Mouse (Mus musculus): ENCODE measurements around the gene Abcf1. TPM values are rescaled to one million over a fixed set of nuclear protein-coding genes. Genes with fewer than 3 reads are reported as not detected.
"Not testable (repeated sequence)": the region's sequence is repeated elsewhere in the genome, so short reads cannot be mapped to it uniquely, and the experiment has no call there.

The Abcf1 gene
- polyA plus RNA-seq, 1 experiment, result 57.2 TPM

DNA sequence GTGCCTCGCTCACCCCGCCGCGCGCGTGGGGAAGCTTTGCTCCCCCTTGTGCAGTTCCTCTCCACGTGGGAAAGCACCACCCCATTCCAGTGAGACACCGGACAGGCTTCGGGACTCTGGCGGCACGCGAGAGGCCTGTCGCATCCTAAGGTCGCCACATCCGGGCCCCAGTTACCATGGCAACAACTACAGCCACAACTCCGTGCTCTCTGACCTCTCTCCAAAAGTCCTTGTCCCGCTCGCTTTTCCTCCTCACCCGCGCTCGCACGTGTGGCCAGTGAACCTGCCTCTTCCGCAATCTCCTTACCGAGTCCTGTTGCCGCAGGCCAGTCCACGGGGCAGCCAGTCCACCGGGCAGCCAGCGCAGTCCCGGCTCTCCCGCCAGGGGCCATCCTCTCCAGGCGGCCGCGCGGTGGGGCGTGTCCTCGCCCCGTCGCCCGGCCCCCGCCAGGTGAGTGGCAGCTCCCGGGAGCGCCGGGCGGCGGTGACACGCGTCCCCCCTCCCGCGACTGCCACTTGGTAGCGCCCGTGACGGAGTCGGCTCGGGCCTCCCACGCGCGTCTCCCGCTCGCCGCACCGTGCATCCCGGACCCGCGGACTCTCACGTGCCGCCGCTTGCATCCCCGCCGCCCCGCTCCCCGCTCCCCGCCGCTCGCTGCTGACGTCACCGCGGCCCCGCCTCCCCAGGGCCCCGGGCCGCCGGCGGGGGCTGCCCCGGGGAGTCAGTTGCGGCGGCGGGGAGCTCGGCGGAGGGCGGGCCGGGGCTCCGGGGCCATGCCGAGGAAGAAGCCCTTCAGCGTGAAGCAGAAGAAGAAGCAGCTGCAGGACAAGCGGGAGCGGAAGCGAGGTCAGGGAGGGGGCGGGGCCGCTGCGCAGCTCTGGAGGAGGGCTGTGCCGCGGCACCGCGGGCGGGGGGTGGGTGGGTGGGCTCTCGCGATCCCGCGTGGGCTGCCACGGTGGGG lies 10.1 kb upstream of the Abcf1 start, which contains the start of the genes Gnl1 and Prr3:
TSS of gene Gnl1 (plus strand) at position 451 of the 962 bp plus-strand sequence.
TSS of gene Prr3 (minus strand) at position 836 of the 962 bp plus-strand sequence.
- no peak for DNase-seq (ENCODE audit: low read depth)

GRCm38 (mm10) chr17:35978811-35979400 lies 9.3 kb upstream of the Abcf1 start:
- no peak for DNase-seq (ENCODE audit: low read depth)

- DNase-seq (ENCODE audit: low read depth), result no peak
Observed at GRCm38 (mm10) chr17:35972131-35972530, 2.6 kb upstream of the Abcf1 start.

- no peak for DNase-seq (ENCODE audit: low read depth)
Observed at GRCm38 (mm10) chr17:35967621-35968020, 1.9 kb downstream of the Abcf1 start.

GRCm38 (mm10) chr17:35963279-35963678 lies 6.3 kb downstream of the Abcf1 start:
- no peak for DNase-seq (ENCODE audit: low read depth)

DNA sequence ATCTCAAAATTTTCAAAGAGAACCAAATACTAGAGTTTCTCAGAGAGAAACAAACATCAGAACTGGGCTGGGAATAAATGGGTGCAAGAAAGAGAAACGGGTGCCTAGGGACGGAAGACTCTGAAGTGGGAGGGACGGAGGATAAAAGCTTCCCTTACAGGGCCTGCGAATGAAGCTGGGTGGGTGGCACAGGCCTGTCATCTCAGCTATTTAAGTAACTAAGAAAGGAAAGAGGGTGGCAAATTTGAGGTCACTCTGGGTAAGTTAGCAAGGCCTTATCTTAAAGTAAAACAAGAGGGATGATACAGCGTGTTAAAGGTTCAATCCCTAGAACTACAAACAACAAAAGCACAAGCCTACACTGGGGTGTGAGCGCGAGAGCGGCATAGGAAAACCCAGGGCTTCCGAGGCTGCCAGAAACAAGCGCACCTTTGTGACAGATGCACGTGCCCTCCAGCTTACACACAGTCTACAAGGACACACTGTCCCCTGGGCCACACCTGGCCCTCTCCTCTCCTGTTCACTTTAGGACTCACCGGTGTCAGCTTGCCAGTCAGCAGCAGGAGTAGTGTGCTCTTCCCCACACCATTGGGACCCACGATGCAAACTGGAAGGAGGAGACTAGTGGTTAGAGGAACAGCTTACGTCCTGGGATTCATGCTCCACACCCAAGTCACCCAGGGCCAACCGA lies 10.9 kb downstream of the Abcf1 start:
- DNase-seq (ENCODE audit: low read depth), result no peak

DNA sequence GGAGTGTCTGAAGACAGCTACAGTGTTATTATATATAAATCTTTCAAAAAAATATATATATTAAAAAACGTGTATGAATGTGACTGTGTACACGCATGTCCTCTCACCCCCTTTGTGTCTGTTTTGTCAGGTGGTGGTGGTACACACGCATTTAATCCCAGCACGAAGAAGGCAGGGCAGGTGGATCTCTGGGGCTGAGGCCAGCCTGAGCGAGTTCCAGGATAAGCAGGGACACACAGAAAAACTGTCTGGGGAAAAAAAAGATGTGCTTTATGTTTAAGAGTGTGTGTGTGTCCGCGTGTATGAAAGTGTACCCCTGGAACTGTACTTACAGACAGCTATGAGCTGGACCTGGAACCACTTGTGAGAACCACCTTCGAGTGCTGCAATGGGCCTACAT lies 14.9 kb downstream of the Abcf1 start:
- no peak for DNase-seq (ENCODE audit: low read depth)

GRCm38 (mm10) chr17:35952559-35952958 lies 17.0 kb downstream of the Abcf1 start:
- DNase-seq (ENCODE audit: low read depth), result not testable (repeated sequence)

GRCm38 (mm10) chr17:35950946-35951345 lies 18.6 kb downstream of the Abcf1 start:
- DNase-seq (ENCODE audit: low read depth), result not testable (repeated sequence)

DNA sequence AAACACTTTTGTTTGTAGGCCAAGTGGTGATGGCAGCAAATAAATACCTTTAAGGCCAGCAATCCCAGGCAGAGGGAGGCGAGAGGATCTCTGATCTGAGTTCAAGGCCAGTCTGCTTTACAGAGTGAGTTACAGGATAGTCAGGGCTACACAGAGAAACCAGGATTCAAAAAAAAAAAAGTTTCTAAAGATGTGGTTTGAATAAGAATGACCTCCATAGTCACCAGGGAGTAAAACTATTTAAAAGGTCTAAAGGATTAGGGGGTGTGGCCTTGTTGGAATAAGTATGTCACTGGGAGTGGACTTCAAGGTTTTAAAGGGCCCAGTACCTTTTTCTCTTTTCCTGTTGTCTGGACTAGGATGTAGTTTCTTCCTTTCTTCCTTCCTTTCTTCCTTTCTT lies 29.6 kb downstream of the Abcf1 start:
- DNase-seq (ENCODE audit: low read depth), result no peak

GRCm38 (mm10) chr17:35939108-35939507 lies 30.5 kb downstream of the Abcf1 start:
- DNase-seq (ENCODE audit: low read depth), result no peak

GRCm38 (mm10) chr17:35937700-35938348 lies 31.7 kb downstream of the Abcf1 start:
- DNase-seq (ENCODE audit: low read depth), result no peak

- not testable (repeated sequence) for DNase-seq (ENCODE audit: low read depth)
Observed at GRCm38 (mm10) chr17:35935763-35936162, 33.8 kb downstream of the Abcf1 start.

DNA sequence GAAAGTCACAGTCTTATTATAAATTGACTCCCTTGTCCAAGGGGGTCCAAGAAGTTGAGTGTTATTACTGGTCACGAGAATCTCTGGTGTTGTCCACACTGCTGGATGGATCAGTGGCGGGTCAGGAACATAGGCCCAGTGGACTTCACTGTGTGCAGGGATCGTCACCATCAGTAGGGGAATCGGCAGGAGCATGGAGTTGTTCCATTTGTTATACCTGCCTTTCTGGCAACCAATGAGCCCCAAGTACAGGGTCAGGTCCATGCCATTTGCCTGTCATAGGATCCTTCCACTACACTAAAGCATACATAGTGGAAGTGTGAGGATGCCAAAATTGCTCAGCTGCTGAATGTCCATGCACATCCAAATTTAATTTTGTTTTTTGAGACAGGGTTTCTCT lies 37.0 kb downstream of the Abcf1 start:
- DNase-seq (ENCODE audit: low read depth), result no peak

DNA sequence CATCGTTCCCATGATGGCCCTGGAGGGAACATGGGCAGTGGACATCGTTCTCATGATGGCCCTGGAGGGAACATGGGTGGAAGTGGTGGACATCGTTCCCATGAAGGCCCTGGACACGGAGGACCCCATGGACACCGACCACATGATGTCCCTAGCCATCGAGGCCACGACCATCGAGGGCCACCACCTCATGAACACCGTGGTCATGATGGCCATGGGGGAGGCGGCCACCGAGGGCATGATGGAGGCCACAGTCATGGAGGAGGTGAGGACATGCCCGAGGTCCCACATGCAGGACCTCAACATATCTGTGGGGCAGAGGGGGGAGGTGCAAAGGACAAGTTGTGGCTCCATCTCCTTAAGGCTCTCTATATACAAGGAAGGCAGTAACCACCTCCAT lies 38.9 kb downstream of the Abcf1 start:
- no peak for DNase-seq (ENCODE audit: low read depth)

DNA sequence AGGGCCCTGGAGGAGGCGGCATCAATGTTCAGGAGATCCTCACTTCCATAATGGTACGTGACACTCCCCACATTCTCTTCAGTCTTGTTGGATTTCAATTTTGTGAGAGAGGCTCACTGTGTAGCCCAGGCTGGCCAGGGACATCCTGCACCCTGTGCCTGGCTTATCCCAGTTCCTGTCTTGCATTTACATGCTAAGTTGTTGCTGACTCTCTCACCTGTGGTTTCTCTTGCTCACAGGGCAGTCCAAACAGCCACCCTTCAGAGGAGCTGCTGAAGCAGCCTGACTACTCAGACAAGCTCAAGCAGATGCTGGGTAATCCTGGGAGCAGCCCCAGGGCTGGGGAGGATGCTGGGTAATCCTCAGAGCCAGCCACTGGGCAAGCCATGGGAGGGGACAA lies 40.0 kb downstream of the Abcf1 start:
- DNase-seq (ENCODE audit: low read depth), result no peak

- DNase-seq (ENCODE audit: low read depth), result no peak
Observed at GRCm38 (mm10) chr17:35927471-35927870, 42.1 kb downstream of the Abcf1 start.

DNA sequence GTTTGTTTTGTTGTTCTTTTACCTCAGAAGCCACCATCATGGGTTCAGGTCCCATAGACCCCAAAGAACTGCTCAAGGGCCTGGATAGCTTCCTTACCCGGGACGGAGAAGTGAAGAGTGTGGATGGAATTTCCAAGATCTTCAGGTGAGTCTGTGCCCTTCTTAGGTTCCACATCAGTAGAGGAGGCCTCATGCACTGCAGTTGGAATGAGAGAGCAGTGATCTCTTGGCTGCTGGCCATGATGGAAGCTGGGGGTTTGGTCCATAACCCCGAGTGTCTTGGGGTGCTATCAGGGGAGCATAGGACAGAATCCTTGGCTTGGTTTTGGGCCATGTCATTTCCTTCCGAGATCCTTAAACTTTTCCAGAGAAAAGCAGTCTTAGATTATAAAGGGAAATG lies 46.3 kb downstream of the Abcf1 start:
- DNase-seq (ENCODE audit: low read depth), result no peak

GRCm38 (mm10) chr17:35922566-35922965 lies 47.0 kb downstream of the Abcf1 start:
- DNase-seq (ENCODE audit: low read depth), result no peak

GRCm38 (mm10) chr17:35921710-35922109 lies 47.9 kb downstream of the Abcf1 start:
- DNase-seq (ENCODE audit: low read depth), result no peak

GRCm38 (mm10) chr17:35920862-35921562 lies 48.5 kb downstream of the Abcf1 start:
- no peak for DNase-seq (ENCODE audit: low read depth)
